Mouse (Mus musculus) small intestine, adult 2 months (tissue): ENCODE results near the gene Nfatc2.

Experiments used
- CTCF ChIP-seq: fragments of 200-500 bp; IDR thresholded peaks from 2 replicates; pipeline ENCODE4 v1.5.1; 2012; ENCODE audit warnings: low read depth, mild to moderate bottlenecking, control low read depth, inconsistent platforms, low read length, moderate library complexity, mixed read lengths; ENCODE audit not compliant: insufficient replicate concordance, insufficient read length; ENCODE audit errors: extremely low read depth
- POLR2A ChIP-seq: fragments of 200-500 bp; IDR thresholded peaks from 2 replicates; pipeline ENCODE4 v1.6.1; 2012; ENCODE audit warnings: low read depth, mild to moderate bottlenecking, control low read depth, inconsistent platforms, low read length, moderate library complexity

DNA sequence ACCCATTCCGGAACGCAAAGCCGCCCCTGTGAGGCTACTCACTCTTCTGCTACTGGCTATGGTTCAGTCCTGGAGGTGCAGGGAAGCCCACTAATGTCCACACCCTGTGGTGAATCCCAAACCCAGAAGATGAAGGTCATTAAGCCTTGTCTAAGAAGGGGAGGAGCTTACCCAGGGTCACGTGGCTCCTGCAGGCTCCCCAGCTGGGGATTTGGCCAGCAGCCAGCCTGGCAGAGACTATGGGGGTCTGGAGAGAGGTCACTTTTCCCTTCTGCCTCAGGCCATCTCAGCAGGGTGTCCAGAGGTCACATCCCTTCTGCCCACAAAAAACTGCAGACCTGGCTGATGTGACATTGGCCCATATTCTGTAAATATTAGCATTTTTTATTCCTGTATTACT lies 153.9 kb downstream of the Nfatc2 start:
- no peak for TF ChIP-seq POLR2A
- no peak for TF ChIP-seq CTCF
